Mouse (Mus musculus) heart, embryonic 14.5 days (tissue): ENCODE measurements around the gene Slc47a1. TPM values are rescaled to one million over a fixed set of nuclear protein-coding genes. Genes with fewer than 3 reads are reported as not detected.

Source experiments
- ATAC-seq: fragments of 200-750 bp; cut with Nextera tagmentation; 2 replicates; pipeline ENCODE4 v1.8.0; 2017; ENCODE audit warnings: low read depth, moderate TSS enrichment; ENCODE audit not compliant: insufficient number of reproducible peaks, insufficient read depth, low FRiP score
- H3K27ac ChIP-seq, 2 experiments: fragments of 200-500 bp in 1 of 2; fragments of 300-500 bp in 1 of 2; sonication (generic) in 1 of 2; replicated peaks in 1 of 2; 2 replicates each; pipeline ENCODE4 v1.5.1; 2012 to 2014; ENCODE audit warnings: low read depth in 2 of 2, low read length in 2 of 2, control low read depth in 1 of 2, mild to moderate bottlenecking in 1 of 2, mixed read lengths in 1 of 2; ENCODE audit not compliant: control insufficient read depth in 1 of 2, insufficient read depth in 1 of 2
- H3K27me3 ChIP-seq: fragments of 300-500 bp; sonication (generic); 2 replicates; pipeline ENCODE4 v1.6.1; 2014; ENCODE audit warnings: mild to moderate bottlenecking, low read length, control low read depth; ENCODE audit not compliant: control insufficient read depth, insufficient read depth
- H3K36me3 ChIP-seq: fragments of 300-500 bp; sonication (generic); 2 replicates; pipeline ENCODE4 v1.6.1; 2014; ENCODE audit warnings: mild to moderate bottlenecking, control low read depth, low read length, mixed read lengths; ENCODE audit not compliant: control insufficient read depth, insufficient read depth
- H3K4me1 ChIP-seq, 2 experiments: fragments of 200-500 bp in 1 of 2; fragments of 300-500 bp in 1 of 2; sonication (generic) in 1 of 2; 2 replicates each; pipeline ENCODE4 v1.6.1; 2012 to 2014; ENCODE audit warnings: low read length in 2 of 2, control low read depth in 1 of 2, mixed read lengths in 1 of 2; ENCODE audit not compliant: control insufficient read depth in 2 of 2, insufficient read depth in 2 of 2
- H3K4me2 ChIP-seq: fragments of 300-500 bp; sonication (generic); 2 replicates; pipeline ENCODE4 v1.6.1; 2014; ENCODE audit warnings: mild to moderate bottlenecking, low read length
- H3K4me3 ChIP-seq, 2 experiments: fragments of 200-500 bp in 1 of 2; fragments of 300-500 bp in 1 of 2; sonication (generic) in 1 of 2; 2 replicates each; pipeline ENCODE4 v1.5.1; 2012 to 2014; ENCODE audit warnings: low read length in 2 of 2, mild to moderate bottlenecking in 2 of 2, control low read depth in 1 of 2, low read depth in 1 of 2, moderate library complexity in 1 of 2; ENCODE audit not compliant: control insufficient read depth in 1 of 2, insufficient read depth in 1 of 2
- H3K9ac ChIP-seq: fragments of 300-500 bp; sonication (generic); 2 replicates; pipeline ENCODE4 v1.6.1; 2014; ENCODE audit warnings: mild to moderate bottlenecking, low read length
- H3K9me3 ChIP-seq: fragments of 300-500 bp; sonication (generic); 2 replicates; pipeline ENCODE4 v1.6.1; 2016; ENCODE audit warnings: low read length, control low read depth; ENCODE audit not compliant: control insufficient read depth
- WGBS: fragments of 180-500 bp; shearing (Covaris S2); extraction: QIAGEN DNeasy Blood & Tissue Kit; methylation state at CpG from one replicate; pipeline ENCODE4 v1.1.7; 2014; 5-methylcytosine and 5-hydroxymethylcytosine counted together
- polyA plus RNA-seq: library from polyadenylated mRNA; unstranded; fragments of >200 nt; fragmentation: Nextera tagmentation; extraction: Ambion mirVana; gene quantifications from 2 replicates; pipeline ENCODE4 v1.2.1, GENCODE M21; 2014

Slc47a1 gene
- polyA plus RNA-seq, 1 experiment from 2014 or later, result 25.3 TPM

DNA sequence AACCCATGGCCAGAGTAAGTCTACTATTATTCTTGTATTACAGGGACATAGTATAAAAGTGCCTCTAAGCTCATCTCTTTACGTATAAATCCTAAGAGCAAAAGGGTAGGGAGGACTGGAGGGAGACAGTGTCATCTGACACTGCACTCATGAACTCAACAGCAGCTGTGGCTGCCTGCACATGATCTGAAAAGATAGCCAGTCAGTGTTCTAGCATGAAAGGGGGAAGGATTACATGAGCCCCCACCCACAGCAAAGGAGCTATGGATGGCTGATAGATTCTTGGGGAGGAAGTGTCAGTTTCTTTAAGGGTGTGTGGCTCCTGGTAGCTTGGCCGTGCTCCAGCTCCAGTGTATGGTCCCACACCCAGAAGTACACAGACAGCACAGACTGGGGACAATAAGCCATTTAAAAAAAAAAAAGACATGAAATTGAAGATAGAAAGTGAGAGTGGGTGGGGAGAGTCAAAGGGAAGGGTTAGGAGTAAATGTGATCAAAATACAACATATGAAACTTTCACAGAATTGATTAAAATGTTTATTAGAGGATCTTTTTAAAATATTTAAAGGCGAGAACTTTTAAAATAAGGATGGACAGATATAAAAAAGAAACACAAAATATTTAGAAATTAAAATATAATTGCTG lies 58.1 kb downstream of the Slc47a1 start:
- ATAC-seq, result 0 out of 2 replicates have a peak, but pooled peaks have one; percentile 24
- 43% methylated on average over 3 of the region's 3 CpGs for WGBS
- peak overlapping the region; percentile 81 to 87 for H3K27ac ChIP-seq
- H3K4me2 ChIP-seq, result peak overlapping the region; percentile 49
- H3K9ac ChIP-seq, result peak overlapping the region; percentile 18; the same call in 1 of the 2 replicates
- H3K4me1 ChIP-seq, result peaks cover 16 to 26% of the 10 kb centered on the region in 2 experiments
- no peaks in the 10 kb centered on the region for H3K36me3 ChIP-seq
- no peaks in the 10 kb centered on the region for H3K9me3 ChIP-seq
- H3K4me3 ChIP-seq, result 0 out of 4 replicates have a peak overlapping the region, but pooled peaks of 1 of the 2 experiments have one; percentile 1
- H3K27me3 ChIP-seq, result no peaks in the 10 kb centered on the region

DNA sequence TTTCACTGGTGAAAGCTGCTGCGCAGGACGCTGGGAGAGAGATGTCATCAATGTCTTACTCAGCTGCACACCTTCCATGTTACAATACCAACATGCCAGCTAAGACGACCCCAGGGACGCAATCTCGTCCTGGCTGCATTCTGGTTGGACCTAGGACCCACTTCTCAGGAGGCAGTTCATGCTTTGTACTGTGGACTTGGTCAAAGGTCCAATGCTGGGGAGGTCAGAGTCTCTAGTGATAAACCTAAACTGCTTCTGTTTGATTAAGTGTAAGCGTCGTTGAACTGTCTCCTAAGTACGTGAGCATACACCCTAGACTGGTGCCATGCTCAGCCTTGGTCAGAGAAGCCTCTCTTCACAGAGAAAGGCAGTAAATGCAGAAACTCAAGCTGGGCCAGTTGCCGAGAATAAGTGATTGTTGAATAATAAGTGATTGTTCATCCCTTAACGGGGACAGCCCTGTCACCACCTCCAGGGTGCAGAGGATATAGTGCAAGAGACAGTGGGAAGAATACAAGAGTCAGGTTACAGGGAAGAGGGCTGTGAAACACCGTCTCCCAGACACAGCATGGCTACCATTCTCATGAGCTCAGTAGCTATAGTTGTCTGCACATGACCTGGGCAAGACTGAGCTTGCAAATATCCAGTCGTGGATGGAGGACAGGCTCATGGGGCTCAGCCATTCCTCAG lies 58.8 kb downstream of the Slc47a1 start:
- H3K4me1 ChIP-seq, result peaks cover 16 to 26% of the 10 kb centered on the region in 2 experiments
- 24% methylated on average over 12 of the region's 12 CpGs for WGBS
- peak overlapping the region; percentile 81 to 87 for H3K27ac ChIP-seq
- H3K36me3 ChIP-seq, result no peaks in the 10 kb centered on the region
- H3K9me3 ChIP-seq, result no peaks in the 10 kb centered on the region
- peak; percentile 71; the same call in 1 of the 2 replicates for ATAC-seq
- H3K4me2 ChIP-seq, result peak overlapping the region; percentile 49
- 0 out of 4 replicates have a peak overlapping the region, but pooled peaks of 1 of the 2 experiments have one; percentile 1 for H3K4me3 ChIP-seq
- H3K9ac ChIP-seq, result 0 out of 2 replicates have a peak overlapping the region, but pooled peaks have one; percentile 18
- H3K27me3 ChIP-seq, result no peaks in the 10 kb centered on the region

GRCm38 (mm10) chr11:61316864-61317263 lies 61.3 kb downstream of the Slc47a1 start:
- Histone ChIP-seq H3K27ac (no peak overlapping the region), H3K9me3 (no peaks in the 10 kb centered on the region)
- 18% methylated on average over 2 of the region's 2 CpGs for WGBS

DNA sequence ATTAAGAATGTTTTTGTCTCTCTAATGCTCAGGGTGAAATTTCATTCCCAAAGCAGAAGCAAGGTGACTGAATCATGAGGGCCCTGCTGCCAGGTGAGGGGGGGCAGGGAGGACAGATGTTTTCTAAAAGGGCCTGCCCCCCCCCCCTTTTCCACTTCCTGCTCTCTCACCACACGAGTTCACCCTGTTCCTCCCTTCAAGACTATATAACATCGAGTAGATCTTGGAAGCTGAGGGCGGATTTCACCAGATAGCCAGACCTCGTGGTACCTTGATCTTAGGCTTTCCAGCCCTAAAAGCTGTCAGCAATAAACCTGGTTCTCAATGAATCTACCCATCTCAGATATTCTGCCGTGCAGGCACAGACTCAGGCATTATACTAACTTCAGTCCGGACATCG lies 67.8 kb downstream of the Slc47a1 start:
- Histone ChIP-seq H3K9me3 (peaks cover 5% of the 10 kb centered on the region; the same call in 1 of the 2 replicates), H3K4me3 (no peak overlapping the region), H3K36me3 (no peaks in the 10 kb centered on the region), H3K27ac (no peak overlapping the region), H3K4me2 (no peak overlapping the region), H3K9ac (no peak overlapping the region), H3K4me1 (peaks cover 7 to 9% of the 10 kb centered on the region in 2 experiments; a peak in 2 of 4 replicates), H3K27me3 (no peaks in the 10 kb centered on the region)
- 70% methylated on average over 7 of the region's 7 CpGs for WGBS
- no peak for ATAC-seq

More at GRCm38 (mm10) chr11:61316864-61317263, 61.3 kb downstream of the Slc47a1 start:
- Histone ChIP-seq H3K4me3 (no peak overlapping the region), H3K9ac (no peak overlapping the region), H3K4me2 (no peak overlapping the region), H3K36me3 (no peaks in the 10 kb centered on the region), H3K4me1 (peaks cover 23 to 34% of the 10 kb centered on the region in 2 experiments), H3K27me3 (no peaks in the 10 kb centered on the region)
- no peak for ATAC-seq

GRCm38 (mm10) chr11:61309831-61310230 lies 68.3 kb downstream of the Slc47a1 start:
- no peaks in the 10 kb centered on the region for H3K27me3 ChIP-seq
- H3K36me3 ChIP-seq, result no peaks in the 10 kb centered on the region

GRCm38 (mm10) chr11:61307795-61308194 lies 70.3 kb downstream of the Slc47a1 start:
- Histone ChIP-seq H3K4me2 (peak overlapping the region; percentile 27; the same call in 1 of the 2 replicates), H3K36me3 (no peaks in the 10 kb centered on the region), H3K27me3 (no peaks in the 10 kb centered on the region), H3K4me3 (no peak overlapping the region), H3K4me1 (peaks cover 0 to 2% of the 10 kb centered on the region in 2 experiments; a peak in 2 of 4 replicates), H3K9me3 (peaks cover 6% of the 10 kb centered on the region; the same call in 1 of the 2 replicates), H3K9ac (no peak overlapping the region), H3K27ac (no peak overlapping the region)
- WGBS, result 32% methylated on average over 7 of the region's 7 CpGs
- ATAC-seq, result no peak

More at GRCm38 (mm10) chr11:61309831-61310230, 68.3 kb downstream of the Slc47a1 start:
- Histone ChIP-seq H3K4me2 (no peak overlapping the region), H3K9ac (no peak overlapping the region), H3K27ac (no peak overlapping the region), H3K9me3 (peaks cover 6% of the 10 kb centered on the region; the same call in 1 of the 2 replicates), H3K4me3 (no peak overlapping the region), H3K4me1 (peaks cover 7 to 9% of the 10 kb centered on the region in 2 experiments; a peak in 2 of 4 replicates)
- WGBS, result 68% methylated on average over 12 of the region's 12 CpGs
- ATAC-seq, result no peak

GRCm38 (mm10) chr11:61305377-61305776 lies 72.8 kb downstream of the Slc47a1 start:
- no peak for ATAC-seq
- Histone ChIP-seq H3K27me3 (no peaks in the 10 kb centered on the region), H3K4me2 (no peak overlapping the region), H3K9me3 (peaks cover 6% of the 10 kb centered on the region; the same call in 1 of the 2 replicates), H3K4me3 (no peak overlapping the region), H3K27ac (no peak overlapping the region), H3K4me1 (peaks cover 8 to 9% of the 10 kb centered on the region in 2 experiments), H3K9ac (no peak overlapping the region), H3K36me3 (no peaks in the 10 kb centered on the region)
- 73% methylated on average over 4 of the region's 4 CpGs for WGBS
